Mouse (Mus musculus) heart, adult 18-20 months (tissue): Measurements from ENCODE around the gene Gpr143. TPM values are rescaled to one million over a fixed set of nuclear protein-coding genes. Genes with fewer than 3 reads are reported as not detected.

Experiments
- total RNA-seq, 2 experiments: library from RNA; stranded (reverse); gene quantifications; 2 replicates each; pipeline ENCODE4 v1.2.3; 2021

Gene Gpr143
- total RNA-seq, 2 experiments from 2014 or later, result 0.23 TPM; not detected in 1

Other genes starting within 250 kb of the Gpr143 start
- gene Cldn34a, start 218.6 kb upstream of the Gpr143 start, total RNA-seq, result not detected
- gene Shroom2, start 12.5 kb upstream of the Gpr143 start, total RNA-seq, result 1 to 10 TPM; 3.3 to 4.6 TPM
- gene Usp51, start 224.5 kb downstream of the Gpr143 start, total RNA-seq, result not detected